Mouse (Mus musculus) liver, embryonic 16.5 days (tissue): ENCODE data around the gene Exd2. TPM values are rescaled to one million over a fixed set of nuclear protein-coding genes. Genes with fewer than 3 reads are reported as not detected.
A peak's percentile ranks its signal among the peaks of the same experiment; 100 is the strongest.
"Not testable (repeated sequence)": the region's sequence is repeated elsewhere in the genome, so short reads cannot be mapped to it uniquely, and the experiment has no call there.

Experiments
- ATAC-seq: fragments of 200-750 bp; cut with Nextera tagmentation; 2 replicates; pipeline ENCODE4 v1.8.0; 2017; ENCODE audit warnings: low read depth, mild to moderate bottlenecking, moderate number of reproducible peaks, moderate library complexity
- H3K27ac ChIP-seq: fragments of 300-500 bp; sonication (generic); 2 replicates; pipeline ENCODE4 v1.5.1; 2014; ENCODE audit warnings: mild to moderate bottlenecking, low read length
- H3K27me3 ChIP-seq: fragments of 300-500 bp; sonication (generic); 2 replicates; pipeline ENCODE4 v1.6.1; 2014; ENCODE audit warnings: low read depth, low read length, mixed read lengths; ENCODE audit not compliant: control insufficient read depth, insufficient read depth
- H3K36me3 ChIP-seq: fragments of 300-500 bp; sonication (generic); 2 replicates; pipeline ENCODE4 v1.6.1; 2014; ENCODE audit warnings: mild to moderate bottlenecking; ENCODE audit not compliant: control insufficient read depth, insufficient read depth
- H3K4me1 ChIP-seq: fragments of 300-500 bp; sonication (generic); 2 replicates; pipeline ENCODE4 v1.6.1; 2014; ENCODE audit warnings: low read depth, low read length, mixed read lengths; ENCODE audit not compliant: control insufficient read depth
- H3K4me2 ChIP-seq: fragments of 300-500 bp; sonication (generic); 2 replicates; pipeline ENCODE4 v1.6.1; 2014; ENCODE audit warnings: low read depth, low read length, mixed read lengths
- H3K4me3 ChIP-seq: fragments of 300-500 bp; sonication (generic); 2 replicates; pipeline ENCODE4 v1.5.1; 2014; ENCODE audit warnings: low read depth, mild to moderate bottlenecking, low read length
- H3K9ac ChIP-seq: fragments of 300-500 bp; sonication (generic); 2 replicates; pipeline ENCODE4 v1.6.1; 2014; ENCODE audit warnings: low read depth, low read length
- H3K9me3 ChIP-seq: fragments of 300-500 bp; sonication (generic); replicated peaks from 2 replicates; pipeline ENCODE4 v1.6.1; 2016; ENCODE audit warnings: low read length; ENCODE audit not compliant: control insufficient read depth
- WGBS: fragments of 180-500 bp; shearing (Covaris S2); extraction: QIAGEN DNeasy Blood & Tissue Kit; methylation state at CpG from one replicate; pipeline ENCODE4 v1.1.7; 2014; ENCODE audit not compliant: insufficient replicate concordance; 5-methylcytosine and 5-hydroxymethylcytosine counted together
- polyA plus RNA-seq: library from polyadenylated mRNA; unstranded; fragments of >200 nt; fragmentation: Nextera tagmentation; extraction: Ambion mirVana; gene quantifications from 2 replicates; pipeline ENCODE4 v1.2.1, GENCODE M21; 2015

The Exd2 gene
- polyA plus RNA-seq, 1 experiment from 2014 or later, result 7.1 TPM

GRCm38 (mm10) chr12:80437051-80437675, 25.7 kb upstream of the Exd2 start:
- Histone ChIP-seq H3K27ac (peak overlapping the region; percentile 83), H3K27me3 (no peaks in the 10 kb centered on the region), H3K9me3 (no peaks in the 10 kb centered on the region), H3K36me3 (no peaks in the 10 kb centered on the region), H3K4me2 (peak overlapping the region; percentile 89), H3K9ac (peak overlapping the region; percentile 83), H3K4me1 (peaks cover 15% of the 10 kb centered on the region), H3K4me3 (peak overlapping the region; percentile 80)
- 49% methylated on average over 4 of the region's 4 CpGs for WGBS
- no peak for ATAC-seq

- no peaks in the 10 kb centered on the region for H3K27me3 ChIP-seq
- H3K9me3 ChIP-seq, result no peaks in the 10 kb centered on the region
- peaks cover 6% of the 10 kb centered on the region for H3K4me1 ChIP-seq
- H3K4me3 ChIP-seq, result no peak overlapping the region
- no peak for ATAC-seq
- no peak overlapping the region for H3K9ac ChIP-seq
- 63% methylated on average over 2 of the region's 2 CpGs for WGBS
- H3K4me2 ChIP-seq, result no peak overlapping the region
- no peaks in the 10 kb centered on the region for H3K36me3 ChIP-seq
- H3K27ac ChIP-seq, result no peak overlapping the region
These were observed 21.9 kb upstream of the Exd2 start for GRCm38 (mm10) chr12:80440957-80441356.

- 68% methylated on average over 9 of the region's 9 CpGs for WGBS
- Histone ChIP-seq H3K9ac (no peak overlapping the region), H3K4me3 (no peak overlapping the region), H3K27me3 (no peaks in the 10 kb centered on the region), H3K4me2 (no peak overlapping the region), H3K36me3 (no peaks in the 10 kb centered on the region), H3K4me1 (no peaks in the 10 kb centered on the region), H3K9me3 (no peaks in the 10 kb centered on the region), H3K27ac (no peak overlapping the region)
- ATAC-seq, result no peak
These were observed 18.3 kb upstream of the Exd2 start for GRCm38 (mm10) chr12:80444525-80445109.

GRCm38 (mm10) chr12:80453506-80453905, 9.4 kb upstream of the Exd2 start:
- no peak overlapping the region for H3K27ac ChIP-seq
- no peaks in the 10 kb centered on the region for H3K36me3 ChIP-seq
- no peak overlapping the region for H3K9ac ChIP-seq
- WGBS, result 46% methylated on average over 1 of the region's 1 CpGs
- ATAC-seq, result no peak
- no peaks in the 10 kb centered on the region for H3K9me3 ChIP-seq
- no peaks in the 10 kb centered on the region for H3K27me3 ChIP-seq
- no peaks in the 10 kb centered on the region for H3K4me1 ChIP-seq
- no peak overlapping the region for H3K4me3 ChIP-seq
- no peak overlapping the region for H3K4me2 ChIP-seq

- WGBS, result 61% methylated on average over 5 of the region's 5 CpGs
- no peak for ATAC-seq
- Histone ChIP-seq H3K36me3 (no peaks in the 10 kb centered on the region), H3K27ac (no peak overlapping the region), H3K4me3 (no peak overlapping the region), H3K4me2 (no peak overlapping the region), H3K4me1 (no peaks in the 10 kb centered on the region), H3K9me3 (no peaks in the 10 kb centered on the region), H3K27me3 (no peaks in the 10 kb centered on the region), H3K9ac (no peak overlapping the region)
These were observed 4.9 kb upstream of the Exd2 start for GRCm38 (mm10) chr12:80458033-80458432.

- Histone ChIP-seq H3K9ac (peak overlapping the region; percentile 80; the same call in 1 of the 2 replicates), H3K4me2 (peak overlapping the region; percentile 91), H3K4me3 (peak overlapping the region; percentile 89)
- not testable (repeated sequence) for H3K36me3 ChIP-seq, H3K9me3 ChIP-seq, ATAC-seq, H3K27ac ChIP-seq, H3K27me3 ChIP-seq, H3K4me1 ChIP-seq
- 5% methylated on average over 10 of the region's 10 CpGs for WGBS
These were observed 501 bp upstream of the Exd2 start for GRCm38 (mm10) chr12:80462292-80462896.

- Histone ChIP-seq H3K4me3 (peak overlapping the region; percentile 89), H3K36me3 (no peaks in the 10 kb centered on the region), H3K9ac (peak overlapping the region; percentile 80), H3K27ac (peak overlapping the region; percentile 66), H3K4me1 (no peaks in the 10 kb centered on the region; the same call in 1 of the 2 replicates), H3K9me3 (no peaks in the 10 kb centered on the region), H3K4me2 (peak overlapping the region; percentile 91), H3K27me3 (no peaks in the 10 kb centered on the region)
- no peak for ATAC-seq
- 14% methylated on average over 17 of the region's 17 CpGs for WGBS
These were observed 873 bp downstream of the Exd2 start for GRCm38 (mm10) chr12:80463666-80464269.

- Histone ChIP-seq H3K9ac (no peak overlapping the region), H3K36me3 (no peaks in the 10 kb centered on the region), H3K4me1 (no peaks in the 10 kb centered on the region), H3K4me2 (no peak overlapping the region), H3K4me3 (no peak overlapping the region), H3K27me3 (no peaks in the 10 kb centered on the region), H3K27ac (no peak overlapping the region), H3K9me3 (no peaks in the 10 kb centered on the region)
- ATAC-seq, result no peak
- WGBS, result 66% methylated on average over 2 of the region's 2 CpGs
These were observed 7.3 kb downstream of the Exd2 start for GRCm38 (mm10) chr12:80470206-80470605.

- Histone ChIP-seq H3K27me3 (no peaks in the 10 kb centered on the region), H3K4me2 (no peak overlapping the region), H3K9me3 (no peaks in the 10 kb centered on the region), H3K4me3 (no peak overlapping the region), H3K4me1 (no peaks in the 10 kb centered on the region), H3K36me3 (no peaks in the 10 kb centered on the region; the same call in 1 of the 2 replicates), H3K27ac (no peak overlapping the region), H3K9ac (no peak overlapping the region)
- no peak for ATAC-seq
- 61% methylated on average over 4 of the region's 4 CpGs for WGBS
These were observed 9.0 kb downstream of the Exd2 start for GRCm38 (mm10) chr12:80471926-80472325.
